Mouse (Mus musculus): ENCODE results near the gene Nol9. TPM values are rescaled to one million over a fixed set of nuclear protein-coding genes. Genes with fewer than 3 reads are reported as not detected.

The Nol9 gene
- polyA plus RNA-seq, 1 experiment: 14.3 TPM

DNA sequence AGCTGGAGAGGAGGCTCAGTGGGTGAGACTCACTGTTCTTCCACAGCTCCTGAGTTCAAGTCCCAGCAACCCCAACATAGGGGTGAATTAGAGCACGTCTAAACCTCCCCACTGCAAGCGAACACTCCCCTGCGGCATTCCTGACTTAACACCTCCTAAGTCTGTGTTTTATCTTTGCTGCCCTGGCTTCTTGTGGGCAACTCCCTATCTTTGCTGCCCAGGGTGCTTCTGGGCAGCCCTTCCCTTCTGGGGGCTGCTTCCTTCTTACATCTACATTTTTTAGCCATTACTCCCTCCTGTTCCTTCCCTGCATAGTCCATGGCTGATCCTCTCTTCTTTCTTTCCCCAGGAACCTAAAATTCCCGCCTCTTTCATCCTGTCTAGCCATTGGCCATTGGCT lies 71.6 kb downstream of the Nol9 start:
- H3K4me3 ChIP-seq (ENCODE audit: low read depth, low read length): no peak overlapping the region
- TF ChIP-seq CTCF (IDR thresholded peaks at IDR 0.05; ENCODE audit: extremely low read depth, insufficient read length, insufficient replicate concordance, low read depth, low read length) (no peak), POLR2A (IDR thresholded peaks at IDR 0.05; ENCODE audit: low read depth, low read length) (no peak)
- 0 out of 2 replicates have a peak, but pooled peaks cover under 1% of the 10 kb centered on the region for H3K27me3 ChIP-seq (ENCODE audit: control insufficient read depth, insufficient read depth, low read length)
- H3K4me1 ChIP-seq (ENCODE audit: control insufficient read depth, insufficient read depth, insufficient read length, low read length): peaks cover 3% of the 10 kb centered on the region; the same call in 1 of the 2 replicates
- H3K36me3 ChIP-seq (ENCODE audit: control insufficient read depth, insufficient read depth, low read length): 0 out of 2 replicates have a peak, but pooled peaks cover 1% of the 10 kb centered on the region
- no peak overlapping the region for H3K27ac ChIP-seq (ENCODE audit: insufficient read depth, low read depth, low read length)
- 91% methylated on average over 4 of the region's 4 CpGs for WGBS

Other genes with a start within 250 kb of the Nol9 start
- gene Camta1, start 177.4 kb upstream of the Nol9 start, polyA plus RNA-seq (2012; rRNA removed): 1.4 and 2.2 TPM in 2 replicates
- 28.1 and 32.0 TPM in 2 replicates for gene Dnajc11, start 105.6 kb upstream of the Nol9 start, polyA plus RNA-seq (2012; rRNA removed)
- gene Thap3, start 50.3 kb upstream of the Nol9 start, polyA plus RNA-seq (2012; rRNA removed): 13.0 and 24.2 TPM in 2 replicates
- 4.0 and 7.5 TPM in 2 replicates for gene Phf13, start 43.1 kb upstream of the Nol9 start, polyA plus RNA-seq (2012; rRNA removed)
- gene Klhl21, start 30.5 kb upstream of the Nol9 start, polyA plus RNA-seq (2012; rRNA removed): 18.6 and 19.8 TPM in 2 replicates
- 12.5 and 13.6 TPM in 2 replicates for gene Zbtb48, start 11.7 kb upstream of the Nol9 start, polyA plus RNA-seq (2012; rRNA removed)
- 0.05 TPM in 1 of 2 replicates, not detected in the other for gene Tas1r1, start 753 bp upstream of the Nol9 start, polyA plus RNA-seq (2012; rRNA removed)
- 7.0 and 15.7 TPM in 2 replicates for gene Plekhg5, start 33.2 kb downstream of the Nol9 start, polyA plus RNA-seq (2012; rRNA removed)
- 1.9 and 3.8 TPM in 2 replicates for gene Tnfrsf25, start 76.6 kb downstream of the Nol9 start, polyA plus RNA-seq (2012; rRNA removed)
- gene Espn, start 113.0 kb downstream of the Nol9 start, polyA plus RNA-seq (2012; rRNA removed): 124 and 572 TPM in 2 replicates
- gene Hes2, start 119.5 kb downstream of the Nol9 start, polyA plus RNA-seq (2012; rRNA removed): 8.3 and 51.7 TPM in 2 replicates
- gene Acot7, start 138.8 kb downstream of the Nol9 start, polyA plus RNA-seq (2012; rRNA removed): 30.0 and 33.4 TPM in 2 replicates
- 9.4 and 11.6 TPM in 2 replicates for gene Gpr153, start 234.9 kb downstream of the Nol9 start, polyA plus RNA-seq (2012; rRNA removed)

Data from small intestine, adult 2 months (tissue).